Mouse (Mus musculus): ENCODE data around the gene Rhoq.

DNA sequence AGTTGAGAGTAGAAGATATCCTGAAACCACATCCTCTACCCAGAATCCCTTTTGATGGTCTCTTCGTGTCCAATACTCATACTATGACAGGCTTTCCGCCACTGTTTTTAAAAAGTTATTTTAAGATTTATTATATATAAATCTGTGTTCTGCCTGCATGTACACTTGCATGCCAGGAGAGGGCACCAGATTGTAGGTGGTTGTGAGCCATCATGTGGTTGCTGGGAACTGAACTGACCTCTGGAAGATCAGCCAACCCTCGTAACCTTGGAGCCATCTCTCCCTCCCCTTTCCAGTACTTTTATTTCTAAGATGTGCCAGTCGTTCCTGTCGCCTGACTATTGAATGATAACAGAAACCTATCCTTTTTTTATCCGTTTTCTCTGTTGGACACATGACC, 44.1 kb upstream of the Rhoq start:
- TF ChIP-seq POLR2A (IDR thresholded peaks at IDR 0.05; ENCODE audit: borderline replicate concordance, insufficient read depth, low read length) (no peak), CTCF (IDR thresholded peaks at IDR 0.05; ENCODE audit: borderline replicate concordance, insufficient read depth, low read depth, low read length) (peak; percentile 32; the same call in 1 of the 2 replicates)

Data from cerebellum, adult 2 months (tissue).